Mouse (Mus musculus): ENCODE data around the gene Slit3.

The Slit3 gene

DNA sequence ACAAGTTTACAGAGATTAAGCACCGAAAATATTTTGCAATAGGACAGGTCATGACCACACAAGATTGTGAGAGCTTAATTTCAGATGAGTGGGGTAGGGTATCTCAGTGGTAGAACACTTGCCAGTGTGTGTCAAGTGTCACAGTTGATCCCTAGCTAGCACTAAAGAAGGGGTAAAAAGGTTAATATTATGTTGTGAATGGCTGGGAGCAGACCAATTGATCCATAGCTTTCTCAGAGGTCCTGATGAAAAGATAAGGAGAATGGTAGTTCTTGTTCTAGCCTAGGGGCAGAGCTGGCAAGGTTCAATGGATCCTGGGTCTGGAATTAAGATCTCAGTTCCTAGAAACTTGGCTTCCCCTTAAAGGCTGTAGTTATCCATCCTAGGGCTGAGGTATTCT is 597.9 kb downstream of the Slit3 start:
- in situ Hi-C loops (cut with MboI, MseI) = no loop called here

DNA sequence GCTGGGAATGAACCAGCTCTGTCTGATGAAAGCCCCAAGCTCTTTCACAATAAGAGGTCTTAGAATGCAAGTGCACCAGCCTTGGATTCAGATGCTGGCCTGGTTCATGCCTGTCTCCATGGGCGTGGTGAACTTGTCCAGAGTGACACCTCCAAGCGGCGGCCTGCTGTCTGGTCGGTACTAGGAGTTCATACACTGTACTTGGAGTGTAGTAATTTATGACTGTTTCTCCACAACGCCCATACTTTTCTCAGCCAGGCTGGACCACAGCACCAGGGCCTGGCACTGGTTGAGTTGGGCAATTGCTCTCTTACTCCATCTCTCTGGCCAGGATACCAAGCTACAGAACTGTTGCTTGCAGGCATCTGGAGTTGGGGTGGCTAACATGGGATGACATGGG is 602.9 kb downstream of the Slit3 start:
- in situ Hi-C loops (cut with MboI, MseI) = no loop called here

DNA sequence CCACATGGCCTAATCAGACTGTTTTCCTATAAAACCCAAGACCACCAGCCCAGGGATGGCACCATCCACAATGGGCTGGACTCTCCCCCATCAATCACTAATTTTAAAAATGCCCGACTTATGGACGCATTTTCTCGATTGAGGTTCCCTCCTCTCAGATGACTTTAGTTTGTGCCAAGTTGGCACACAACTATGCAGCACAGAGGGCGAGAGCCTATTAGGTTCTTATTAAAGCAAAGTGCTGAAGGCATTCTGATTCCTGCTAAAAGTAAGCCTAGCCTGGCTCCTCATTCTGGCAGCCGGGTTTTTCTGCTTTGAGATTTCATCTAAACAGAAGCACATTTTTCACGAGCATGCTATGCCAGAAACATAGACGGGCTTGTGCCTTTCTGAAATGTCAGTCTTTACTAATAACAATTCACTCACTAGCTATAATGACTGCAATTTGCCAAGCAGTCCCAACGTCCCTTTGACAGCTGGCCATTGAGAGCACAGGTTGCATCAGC is 605.4 kb downstream of the Slit3 start:
- in situ Hi-C loops (cut with MboI, MseI) = no loop called here

- in situ Hi-C loops (cut with MboI, MseI) = no loop called here
Observed at GRCm38 (mm10) chr11:35728200-35728599, 607.2 kb downstream of the Slit3 start.

DNA sequence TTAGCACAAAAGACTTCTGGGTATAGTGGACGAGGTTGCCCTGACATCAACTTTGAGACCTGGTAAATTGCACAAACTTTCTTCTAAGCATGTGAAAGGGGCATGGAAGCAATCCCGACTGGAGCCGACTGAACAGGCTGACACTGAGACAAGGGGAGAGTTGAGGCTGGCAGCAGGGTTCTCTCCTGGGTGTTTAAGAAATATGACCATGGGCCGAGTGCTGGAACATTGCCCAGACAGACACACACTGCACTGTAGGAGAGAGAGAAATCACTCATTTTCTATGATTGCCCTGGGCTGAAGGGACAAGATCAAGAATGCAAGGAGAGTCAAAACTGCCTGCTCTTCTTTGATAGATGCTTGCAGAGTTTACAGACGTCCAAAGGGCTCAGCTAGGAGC is 608.2 kb downstream of the Slit3 start:
- in situ Hi-C loops (cut with MboI, MseI) = no loop called here

DNA sequence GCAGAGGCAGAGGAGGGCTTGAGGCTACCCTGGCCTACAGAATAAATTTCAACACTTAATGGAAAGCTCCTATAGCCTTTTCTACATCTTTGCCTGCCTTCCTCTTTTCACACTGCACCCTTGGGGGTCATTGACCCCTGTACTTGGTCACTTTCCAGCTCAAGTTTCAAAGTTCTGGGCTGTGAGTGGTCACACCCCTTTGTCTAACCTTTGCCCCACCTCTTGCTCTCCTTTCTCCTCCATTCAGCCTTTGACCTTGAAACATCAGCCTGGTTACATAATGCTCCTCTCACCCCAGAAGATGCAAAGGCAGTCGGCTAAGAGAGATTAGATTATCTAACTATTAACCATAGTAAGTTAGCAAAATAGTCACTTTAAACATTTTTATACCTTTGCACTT is 611.3 kb downstream of the Slit3 start:
- in situ Hi-C loops (cut with MboI, MseI) = no loop called here

- in situ Hi-C loops (cut with MboI, MseI) = no loop called here
Observed at GRCm38 (mm10) chr11:35736817-35737216, 615.8 kb downstream of the Slit3 start.

GRCm38 (mm10) chr11:35737262-35737661 is 616.2 kb downstream of the Slit3 start:
- in situ Hi-C loops (cut with MboI, MseI) = no loop called here

- in situ Hi-C loops (cut with MboI, MseI) = no loop called here
Observed at GRCm38 (mm10) chr11:35738102-35738501, 617.1 kb downstream of the Slit3 start.

GRCm38 (mm10) chr11:35743586-35743985 is 622.6 kb downstream of the Slit3 start:
- in situ Hi-C loops (cut with MboI, MseI) = no loop called here

GRCm38 (mm10) chr11:35744571-35744970 is 623.5 kb downstream of the Slit3 start:
- in situ Hi-C loops (cut with MboI, MseI) = no loop called here

DNA sequence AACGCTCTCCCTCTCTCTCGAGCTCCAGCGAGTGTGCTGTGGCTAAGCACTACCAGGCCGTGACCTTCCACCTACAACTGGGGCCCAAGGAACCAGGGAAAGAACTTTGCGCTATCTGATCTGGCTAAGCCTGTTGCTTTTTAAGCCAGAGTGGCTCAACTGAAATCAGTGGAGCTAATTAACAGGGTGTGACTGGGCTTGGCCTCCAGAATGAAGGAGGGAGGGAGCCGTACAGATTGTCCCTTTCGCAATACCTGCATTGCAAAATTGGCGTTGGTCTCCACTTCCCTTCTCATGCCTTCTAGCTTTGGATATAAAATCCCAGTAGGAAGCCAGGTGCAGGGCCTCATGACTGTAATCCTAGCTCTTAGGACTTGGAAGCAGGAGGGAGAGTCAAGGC is 629.6 kb downstream of the Slit3 start:
- in situ Hi-C loops (cut with MboI, MseI) = no loop called here

- in situ Hi-C loops (cut with MboI, MseI) = no loop called here
Observed at GRCm38 (mm10) chr11:35754906-35755418, 633.9 kb downstream of the Slit3 start.

DNA sequence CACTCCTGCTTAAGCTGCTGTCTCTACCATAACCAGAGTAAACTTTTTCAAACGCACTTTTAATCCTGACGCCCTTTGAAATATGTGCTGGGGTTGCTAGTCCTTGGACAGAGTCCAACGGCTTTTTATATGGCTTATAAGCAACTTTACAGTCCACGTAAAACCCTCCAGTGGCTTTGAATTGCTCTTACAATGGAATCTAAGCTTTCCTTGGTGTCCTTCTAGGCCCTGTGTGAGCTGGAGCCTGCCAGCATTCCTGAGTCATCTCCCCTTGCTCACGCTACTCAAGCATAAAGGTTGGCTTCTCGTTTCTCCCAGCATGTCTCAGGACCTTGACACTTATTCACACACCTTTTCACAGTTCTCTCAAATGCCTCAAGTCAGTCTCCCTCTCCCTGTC is 634.5 kb downstream of the Slit3 start:
- in situ Hi-C loops (cut with MboI, MseI) = no loop called here

GRCm38 (mm10) chr11:35756411-35757303 is 635.6 kb downstream of the Slit3 start:
- in situ Hi-C loops (cut with MboI, MseI) = no loop called here
